Mouse (Mus musculus): Measurements from ENCODE around the gene Tmprss6. TPM values are rescaled to one million over a fixed set of nuclear protein-coding genes. Genes with fewer than 3 reads are reported as not detected.

The Tmprss6 gene
- not detected for polyA plus RNA-seq (2017; shearing (Covaris generic))

- no peak for ATAC-seq
These were observed at the start of gene Tmprss6 for GRCm38 (mm10) chr15:78468379-78468937. Tmprss6 (minus strand) TSS chr15:78468634.

DNA sequence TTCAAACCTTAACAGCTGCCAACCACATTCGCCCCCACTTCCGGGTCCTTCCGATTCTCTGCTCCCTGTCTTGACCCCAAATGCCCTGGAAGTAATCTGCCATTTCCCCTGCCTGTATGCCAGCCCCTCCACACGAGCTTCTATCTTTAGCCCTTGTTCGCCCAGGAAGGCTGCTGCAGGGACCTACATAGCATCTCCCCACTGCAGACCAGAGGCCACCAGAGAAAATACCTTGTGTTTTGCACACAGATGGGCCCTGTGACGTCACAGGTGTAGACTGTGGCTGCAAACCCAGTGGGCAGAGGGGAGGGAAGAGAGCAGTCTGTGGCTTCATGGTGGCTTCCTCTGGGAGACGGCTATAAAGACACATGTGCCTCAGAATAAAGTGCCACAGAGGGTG lies 49.8 kb upstream of the Tmprss6 start:
- ATAC-seq: peak; percentile 34

- no peak for ATAC-seq
These were observed 47.3 kb upstream of the Tmprss6 start for GRCm38 (mm10) chr15:78515759-78516158.

GRCm38 (mm10) chr15:78514393-78515146 lies 46.1 kb upstream of the Tmprss6 start:
- ATAC-seq: peak; percentile 58

GRCm38 (mm10) chr15:78513019-78513418 lies 44.6 kb upstream of the Tmprss6 start:
- ATAC-seq: no peak

DNA sequence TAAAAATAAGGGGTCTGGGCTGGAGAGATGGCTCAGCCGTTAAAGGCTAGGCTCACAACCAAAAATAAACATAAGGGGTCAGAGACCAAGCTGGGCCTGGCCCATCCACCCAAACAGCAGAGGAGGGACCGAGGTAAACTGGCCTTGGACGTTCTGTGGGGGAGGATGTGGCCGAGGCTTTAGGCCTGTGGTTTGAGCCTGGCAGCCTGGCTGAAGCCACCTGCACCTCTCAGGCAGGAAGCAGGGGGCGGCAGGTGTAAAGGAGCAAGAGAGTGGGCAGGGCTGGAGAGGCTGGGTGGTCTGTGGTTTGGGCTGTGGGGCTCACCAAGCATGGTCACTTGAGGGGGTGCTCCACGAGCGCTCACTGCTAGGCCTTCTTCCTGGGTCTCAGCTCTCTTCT lies 43.5 kb upstream of the Tmprss6 start:
- no peak for ATAC-seq

- ATAC-seq: peak; percentile 22
These were observed 42.3 kb upstream of the Tmprss6 start for GRCm38 (mm10) chr15:78510736-78511135.

DNA sequence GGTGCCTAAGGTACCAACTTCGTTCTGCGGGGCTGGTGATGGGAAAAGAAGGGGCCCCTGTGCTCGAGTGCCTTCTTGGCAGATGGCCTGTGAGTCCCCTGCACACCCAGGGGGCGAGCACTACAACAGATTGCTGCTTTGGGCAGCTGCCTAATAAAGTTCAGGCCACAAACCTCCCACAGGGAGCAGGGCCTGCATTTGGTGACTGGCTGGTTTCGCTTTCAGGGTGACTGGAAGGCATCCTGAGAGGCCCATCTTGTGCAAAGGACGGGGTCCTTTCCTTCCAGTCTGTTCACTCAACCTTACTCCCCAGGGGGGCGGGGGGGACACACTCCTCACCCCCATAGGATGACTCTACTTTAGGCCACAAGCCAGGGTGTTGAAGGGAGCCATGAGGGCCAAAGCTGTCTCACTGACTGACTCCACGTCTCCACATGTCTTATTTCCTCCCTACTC lies 41.7 kb upstream of the Tmprss6 start:
- peak; percentile 65 for ATAC-seq

DNA sequence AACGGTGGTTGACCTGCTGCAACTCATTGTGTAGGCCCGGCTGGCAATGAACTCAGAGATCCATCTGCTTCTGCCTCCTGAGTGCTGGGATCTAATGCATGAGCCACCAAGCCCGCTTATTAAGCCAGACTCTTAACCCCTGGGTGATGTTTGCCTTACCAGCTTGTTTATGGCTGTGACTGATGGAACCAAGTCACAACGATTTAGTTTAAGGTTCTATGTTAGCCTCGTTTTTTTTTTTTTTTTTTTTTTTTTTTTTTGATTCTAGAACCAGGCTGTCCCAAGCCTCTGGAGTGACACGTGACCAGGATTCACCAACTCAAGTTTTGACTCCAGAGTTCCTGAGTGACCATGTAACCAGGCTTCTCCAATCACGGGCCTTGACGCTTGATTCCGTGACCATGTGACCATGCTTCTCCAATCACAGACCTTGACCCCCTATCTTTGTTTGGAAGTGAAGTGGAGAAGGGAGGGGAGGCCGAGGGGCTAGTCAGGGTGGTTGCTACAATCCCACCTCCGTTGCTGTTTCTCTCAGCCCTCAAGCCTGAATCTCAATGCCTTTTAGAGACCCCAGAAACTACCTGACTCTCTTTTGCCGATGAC lies 41.0 kb upstream of the Tmprss6 start:
- ATAC-seq: no peak

DNA sequence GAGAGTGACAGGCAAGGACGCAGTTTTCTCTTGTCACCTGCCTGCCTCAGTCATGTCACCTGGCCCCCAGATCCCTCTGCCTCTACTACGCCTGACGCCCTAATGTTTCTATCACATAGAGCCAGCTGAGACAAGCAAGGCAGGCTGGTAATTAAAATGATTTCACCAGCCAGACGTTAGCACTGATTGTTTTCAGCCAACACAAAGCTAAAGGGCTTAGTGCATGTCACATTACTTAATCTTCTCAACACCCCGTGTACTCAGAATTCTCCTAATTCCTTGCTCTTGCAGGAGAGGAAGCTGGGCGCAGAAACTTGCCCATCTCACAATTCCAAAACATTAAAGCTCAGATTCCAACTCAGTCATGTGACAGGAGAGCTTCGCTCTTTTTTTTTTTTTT lies 40.0 kb upstream of the Tmprss6 start:
- ATAC-seq: no peak

- ATAC-seq: no peak
These were observed 37.1 kb upstream of the Tmprss6 start for GRCm38 (mm10) chr15:78505541-78505940.

GRCm38 (mm10) chr15:78504816-78505215 lies 36.4 kb upstream of the Tmprss6 start:
- ATAC-seq: no peak

DNA sequence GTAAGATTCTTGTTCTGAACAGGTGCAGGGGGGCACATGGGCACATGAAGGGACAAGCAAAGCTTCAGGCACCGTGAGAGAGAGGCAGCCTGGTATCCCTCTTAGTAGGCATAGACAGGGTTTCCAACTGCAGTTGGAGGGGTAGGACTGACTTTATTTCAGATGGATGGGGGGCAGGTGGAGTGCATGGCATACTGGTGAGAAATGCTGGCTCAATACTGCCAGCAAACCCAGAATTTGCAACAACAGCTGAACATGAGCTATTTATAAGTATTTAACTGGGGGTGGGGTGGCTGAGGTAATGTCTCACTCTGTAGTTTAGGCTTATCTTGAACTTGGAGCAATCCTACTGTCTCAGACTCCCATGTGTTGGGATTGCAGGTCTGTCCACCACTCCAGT lies 35.6 kb upstream of the Tmprss6 start:
- no peak for ATAC-seq

DNA sequence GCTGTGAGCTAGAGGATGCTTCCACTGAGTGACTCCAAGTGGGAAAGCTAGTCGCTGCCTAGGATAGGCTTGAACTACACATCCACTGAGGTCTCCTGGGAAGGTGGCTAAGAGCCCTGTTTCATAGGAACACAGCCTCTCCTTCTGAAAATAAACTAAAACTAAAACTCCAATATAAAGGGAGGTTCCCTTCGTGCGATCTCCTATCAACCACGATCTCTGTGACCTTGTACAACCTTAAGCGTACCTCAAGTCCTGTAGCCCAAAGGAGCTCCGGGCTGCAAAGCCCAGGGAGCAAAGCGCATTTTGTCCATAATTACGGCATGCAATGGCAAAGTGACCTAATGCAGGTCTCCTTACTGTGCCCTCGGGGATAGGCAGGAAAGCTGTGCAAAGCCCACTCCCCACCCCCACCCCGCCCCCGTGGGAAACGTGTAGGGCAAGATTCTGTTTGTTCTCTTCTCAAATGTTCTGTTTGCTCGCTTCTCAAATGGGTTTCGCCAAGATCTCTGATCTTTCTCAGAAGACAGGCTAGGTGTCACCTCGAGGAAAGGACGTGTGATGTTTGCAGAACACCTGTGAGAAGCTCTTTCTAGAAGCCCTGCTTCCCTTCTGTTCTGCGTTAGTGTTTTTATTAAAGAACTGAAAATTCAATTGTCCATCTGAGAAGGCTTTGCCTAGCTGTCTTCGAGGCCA lies 34.2 kb upstream of the Tmprss6 start:
- ATAC-seq: peak; percentile 60

- ATAC-seq: peak; percentile 81
These were observed 26.6 kb upstream of the Tmprss6 start, which contains the start of gene Il2rb for GRCm38 (mm10) chr15:78494968-78495406. Il2rb (minus strand) TSS chr15:78495271.

DNA sequence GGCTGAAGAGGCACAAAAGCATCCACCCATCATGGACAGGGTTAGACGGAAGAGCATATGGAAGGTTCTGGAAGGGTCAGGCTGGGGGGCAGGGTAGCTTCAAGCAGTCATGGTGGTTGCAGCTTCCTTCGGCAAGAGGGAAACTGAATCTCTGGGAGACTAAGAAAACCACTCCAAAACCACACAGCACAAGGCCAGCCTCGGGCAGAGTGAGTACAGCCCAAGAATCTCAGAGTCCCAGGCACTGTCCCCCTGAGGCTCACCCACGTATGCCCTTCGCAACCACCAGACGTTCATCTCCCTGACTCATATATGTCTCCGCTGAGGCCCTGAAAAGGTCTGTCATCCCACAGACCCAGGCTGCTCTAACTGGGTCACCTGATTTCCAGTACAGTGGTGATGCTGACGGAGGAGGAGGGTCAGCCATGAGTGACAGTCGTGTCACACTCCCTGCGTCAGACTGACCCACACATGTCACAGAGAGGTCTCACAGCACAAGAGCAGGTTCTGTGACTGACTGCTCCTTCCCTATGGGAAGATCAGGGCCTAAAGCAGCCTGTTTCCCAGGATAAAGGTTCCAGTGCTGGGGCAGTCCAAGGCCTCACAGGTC lies 25.1 kb upstream of the Tmprss6 start:
- peak; percentile 55 for ATAC-seq

DNA sequence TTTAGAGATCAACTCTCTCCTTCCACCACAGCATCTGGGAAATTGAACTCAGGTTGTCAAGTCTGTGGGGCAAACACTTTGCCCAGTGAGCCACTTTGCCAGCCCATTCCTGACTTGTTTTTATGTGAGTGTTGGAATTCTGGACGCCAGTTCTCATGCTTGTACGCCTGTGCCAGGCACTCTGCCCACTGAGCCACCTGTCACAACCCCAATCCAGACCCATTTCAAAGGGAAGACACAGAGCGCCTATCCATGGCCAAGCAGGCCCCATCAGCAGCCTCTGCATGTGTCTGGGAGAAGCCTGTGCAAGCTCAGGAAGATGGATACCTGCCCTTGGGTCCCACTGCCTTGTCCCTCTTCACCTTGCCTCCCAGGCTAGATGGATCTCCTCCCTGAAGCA lies 22.9 kb upstream of the Tmprss6 start:
- no peak for ATAC-seq

DNA sequence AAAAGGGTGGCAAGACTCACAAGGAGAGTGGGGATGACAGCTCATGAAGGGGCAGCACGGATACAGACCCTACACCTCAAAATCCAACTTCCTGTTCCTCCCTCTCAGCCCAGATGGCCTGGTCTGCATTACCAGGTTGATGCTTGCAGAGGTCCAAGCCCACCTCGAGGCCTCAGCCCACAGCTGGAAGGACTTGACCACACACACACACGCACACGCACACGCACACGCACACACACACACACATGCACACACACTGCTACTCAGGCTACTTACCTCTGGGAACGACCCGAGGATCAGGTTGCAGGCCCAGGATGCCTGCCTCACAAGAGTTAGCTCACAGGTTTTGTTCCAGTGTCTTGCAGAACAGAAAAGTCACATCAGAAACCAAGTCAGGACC lies 21.5 kb upstream of the Tmprss6 start:
- ATAC-seq: no peak

- ATAC-seq: no peak
These were observed 20.8 kb upstream of the Tmprss6 start for GRCm38 (mm10) chr15:78489248-78489647.

- no peak for ATAC-seq
These were observed 18.6 kb upstream of the Tmprss6 start for GRCm38 (mm10) chr15:78487066-78487465.

- no peak for ATAC-seq
These were observed 18.1 kb upstream of the Tmprss6 start for GRCm38 (mm10) chr15:78486564-78486963.

GRCm38 (mm10) chr15:78483311-78483710 lies 14.9 kb upstream of the Tmprss6 start:
- no peak for ATAC-seq

GRCm38 (mm10) chr15:78482518-78482917 lies 14.1 kb upstream of the Tmprss6 start:
- ATAC-seq: no peak
